Comparison of ENCODE assay signal across 17 mouse cellular contexts in the genomic region with DNA sequence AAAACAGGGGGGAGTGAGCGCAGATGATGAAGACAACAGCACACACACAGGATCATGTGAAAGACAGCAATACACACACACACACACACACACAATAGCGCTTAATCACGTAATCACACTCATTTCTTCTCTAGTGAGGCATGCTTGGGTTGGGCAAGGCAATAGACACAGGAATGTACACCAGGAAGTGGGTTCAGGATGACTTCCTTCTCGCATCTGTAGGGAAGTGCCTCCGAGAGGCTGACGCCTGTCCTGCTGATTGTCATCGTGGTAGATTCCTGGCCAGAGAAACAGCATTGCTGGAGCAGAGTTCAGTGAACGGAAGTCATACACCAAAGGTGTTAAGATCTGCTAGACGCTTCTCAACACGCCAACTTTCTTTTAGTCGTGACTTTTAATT. TPM values are rescaled to one million over a fixed set of nuclear protein-coding genes. Genes with fewer than 3 reads are reported as not detected.
DNase-seq lines count a peak whose midpoint lies in the region; ATAC-seq lines count a peak whose summit lies in the region.
"Had no signal": no experiment of that assay in that cellular context is flagged by ENCODE, and none has a peak within 500 bp of the region (broad histone marks: within the 10 kb centered on the region; RNA-seq: fewer than 3 reads in every experiment).

No protein-coding gene starts in this region.

- DNase-seq in liver, embryonic 11.5 days (ENCODE audit: low spot score) = no peak
- DNase-seq in liver = no peak
- DNase-seq in cerebellum, postnatal 4 days (ENCODE audit: low spot score in 2 of 2) = no peak
- DNase-seq in kidney, postnatal 10 days = no peak
- DNase-seq: cerebellum, adult 9-10 months; kidney, postnatal 4 days; layer of hippocampus, postnatal 36 days had no signal

- no peaks in the 10 kb centered on the region for H3K36me3 ChIP-seq in liver, embryonic 11.5 days (ENCODE audit: control insufficient read depth, insufficient read depth, low read length)
- no peaks in the 10 kb centered on the region for H3K36me3 ChIP-seq in forebrain, embryonic 16.5 days (ENCODE audit: control insufficient read depth, insufficient read depth)
- H3K36me3 ChIP-seq: embryonic facial prominence, embryonic 10.5 days; limb, embryonic 10.5 days; midbrain, embryonic 12.5 days; neural tube, embryonic 12.5 days; stomach, embryonic 15.5 days had no signal

- no peak overlapping the region for H3K4me3 ChIP-seq in liver, embryonic 11.5 days (ENCODE audit: low read depth, low read length)
- H3K4me3 ChIP-seq in forebrain, embryonic 16.5 days (replicated peaks; ENCODE audit: low read length) = no peak overlapping the region
- H3K4me3 ChIP-seq: embryonic facial prominence, embryonic 10.5 days; limb, embryonic 10.5 days; midbrain, embryonic 12.5 days; neural tube, embryonic 12.5 days; stomach, embryonic 15.5 days had no signal

- no peaks in the 10 kb centered on the region for H3K4me1 ChIP-seq in liver, embryonic 11.5 days (replicated peaks; ENCODE audit: control insufficient read depth, insufficient read depth, low read length)
- no peaks in the 10 kb centered on the region for H3K4me1 ChIP-seq in forebrain, embryonic 16.5 days (replicated peaks; ENCODE audit: control insufficient read depth, insufficient read depth, low read length)
- H3K4me1 ChIP-seq: embryonic facial prominence, embryonic 10.5 days; limb, embryonic 10.5 days; midbrain, embryonic 12.5 days; neural tube, embryonic 12.5 days; stomach, embryonic 15.5 days had no signal

- 0 out of 2 replicates have a peak overlapping the region, but pooled peaks have one; percentile 3 for H3K4me2 ChIP-seq in liver, embryonic 11.5 days
- no peak overlapping the region for H3K4me2 ChIP-seq in forebrain, embryonic 16.5 days (ENCODE audit: low read length)
- H3K4me2 ChIP-seq: midbrain, embryonic 12.5 days; neural tube, embryonic 12.5 days; stomach, embryonic 15.5 days had no signal

- H3K27me3 ChIP-seq in liver, embryonic 11.5 days (replicated peaks; ENCODE audit: control insufficient read depth, insufficient read depth, low read length) = no peaks in the 10 kb centered on the region
- H3K27me3 ChIP-seq in forebrain, embryonic 16.5 days (replicated peaks; ENCODE audit: control insufficient read depth, insufficient read depth, low read length) = no peaks in the 10 kb centered on the region; the same call in 1 of the 2 replicates
- H3K27me3 ChIP-seq: neural tube, embryonic 12.5 days; stomach, embryonic 15.5 days had no signal

- H3K9me3 ChIP-seq in liver, embryonic 11.5 days (ENCODE audit: control insufficient read depth, low read length) = no peaks in the 10 kb centered on the region
- no peaks in the 10 kb centered on the region for H3K9me3 ChIP-seq in forebrain, embryonic 16.5 days (ENCODE audit: control insufficient read depth, low read length)
- H3K9me3 ChIP-seq: embryonic facial prominence, embryonic 10.5 days; limb, embryonic 10.5 days; midbrain, embryonic 12.5 days; neural tube, embryonic 12.5 days; stomach, embryonic 15.5 days had no signal

- no peak for ATAC-seq in liver, embryonic 11.5 days (replicated peaks; ENCODE audit: low FRiP score)
- ATAC-seq in CD4-positive, CD25-positive, alpha-beta regulatory T cell, adult 4 months = peak; percentile 72
- peak; percentile 82 to 88 for ATAC-seq in hematopoietic stem cell, adult 5-6 weeks (replicated peaks in 1 of 2; ENCODE audit: insufficient read depth in 1 of 2, low FRiP score in 2 of 2, low TSS enrichment in 1 of 2, low read depth in 1 of 2, poor library complexity in 2 of 2, severe bottlenecking in 2 of 2)
- peak; percentile 76 for ATAC-seq in monocyte, adult 5-6 weeks (replicated peaks; ENCODE audit: insufficient number of reproducible peaks, low FRiP score, low TSS enrichment, poor library complexity, severe bottlenecking)
- no peak for ATAC-seq in forebrain, embryonic 16.5 days
- ATAC-seq: intestine, embryonic 16.5 days had no signal

- WGBS in liver, embryonic 11.5 days = 40% methylated on average over 11 of the region's 11 CpGs
- WGBS in forebrain, embryonic 16.5 days = 77% methylated on average over 11 of the region's 11 CpGs

- H3K27ac ChIP-seq in liver, embryonic 11.5 days (ENCODE audit: low read depth, low read length) = no peak overlapping the region
- H3K27ac ChIP-seq in forebrain, embryonic 16.5 days (ENCODE audit: low read length) = no peak overlapping the region
- H3K27ac ChIP-seq: embryonic facial prominence, embryonic 10.5 days; limb, embryonic 10.5 days; midbrain, embryonic 12.5 days; neural tube, embryonic 12.5 days; stomach, embryonic 15.5 days had no signal

- H3K9ac ChIP-seq in liver, embryonic 11.5 days (ENCODE audit: low read depth, low read length) = no peak overlapping the region
- no peak overlapping the region for H3K9ac ChIP-seq in forebrain, embryonic 16.5 days (replicated peaks; ENCODE audit: low read depth, low read length)
- H3K9ac ChIP-seq: midbrain, embryonic 12.5 days; neural tube, embryonic 12.5 days; stomach, embryonic 15.5 days had no signal

RNA-seq across cellular contexts. Expression of a gene that starts 8.8 kb away (rescaled TPM):
- polyA plus RNA-seq in liver, embryonic 11.5 days (2014; fragmentation: Nextera tagmentation; extraction: Ambion mirVana) = 16.2 and 17.3 TPM in 2 replicates
- polyA plus RNA-seq in CD4-positive, CD25-positive, alpha-beta regulatory T cell, adult 4 months (2017; shearing (Covaris generic)) = 1 to 10 TPM; 9.2 to 9.9 TPM
- 27.6 and 37.5 TPM in 2 replicates for total RNA-seq in hematopoietic stem cell, adult 5-6 weeks (2017)
- 29.8 to 43.7 TPM (median 33.5 TPM) in 3 replicates for total RNA-seq in monocyte, adult 5-6 weeks (2017)
- polyA plus RNA-seq in forebrain, embryonic 16.5 days (2015; fragmentation: Nextera tagmentation; extraction: Ambion mirVana) = 9.4 and 11.0 TPM in 2 replicates

RNA-seq across cellular contexts. Expression of a gene that starts 8.9 kb away (rescaled TPM):
- polyA plus RNA-seq in liver, embryonic 11.5 days (2014; fragmentation: Nextera tagmentation; extraction: Ambion mirVana) = 166 and 176 TPM in 2 replicates
- 100 to 1,000 TPM; 114 to 118 TPM for polyA plus RNA-seq in CD4-positive, CD25-positive, alpha-beta regulatory T cell, adult 4 months (2017; shearing (Covaris generic))
- total RNA-seq in hematopoietic stem cell, adult 5-6 weeks (2017) = 117 and 166 TPM in 2 replicates
- total RNA-seq in monocyte, adult 5-6 weeks (2017) = 71.7 to 79.2 TPM (median 74.8 TPM) in 3 replicates
- 191 and 196 TPM in 2 replicates for polyA plus RNA-seq in forebrain, embryonic 16.5 days (2015; fragmentation: Nextera tagmentation; extraction: Ambion mirVana)

Comparison
In these comparisons a context has a peak if more than half of its experiments do, and no peak if none do; other contexts are left out.
1. ATAC-seq: peak in CD4-positive, CD25-positive, alpha-beta regulatory T cell, adult 4 months (single experiment), hematopoietic stem cell, adult 5-6 weeks (2 of 2) and monocyte, adult 5-6 weeks (single experiment); none in liver, embryonic 11.5 days (single experiment) and forebrain, embryonic 16.5 days (single experiment).